Mouse (Mus musculus) MEL (cell line): ENCODE data around the gene Apmap. TPM values are rescaled to one million over a fixed set of nuclear protein-coding genes. Genes with fewer than 3 reads are reported as not detected.

Source experiments
- DNase-seq: peaks from one replicate; pipeline ENCODE4 v3.0.0; 2011; ENCODE audit warnings: low read depth, low spot score
- H3K27ac ChIP-seq: 2 replicates; pipeline ENCODE4 v1.5.1; 2012; ENCODE audit warnings: low read depth, mild to moderate bottlenecking, control low read depth, low read length, moderate library complexity; ENCODE audit not compliant: control insufficient read depth
- H3K27me3 ChIP-seq, 2 experiments: fragments of 150-350 bp in 1 of 2; sonication (generic) in 1 of 2; 2 replicates each; pipeline ENCODE4 v1.6.1; 2012; ENCODE audit warnings: low read length in 2 of 2, mild to moderate bottlenecking in 2 of 2, improper control_type of control experiment in 1 of 2, moderate library complexity in 1 of 2; ENCODE audit not compliant: insufficient read depth in 2 of 2, control insufficient read depth in 1 of 2
- H3K36me3 ChIP-seq, 2 experiments: 2 replicates each; pipeline ENCODE4 v1.6.1; 2012 to 2014; ENCODE audit warnings: low read length in 2 of 2, improper control_type of control experiment in 1 of 2, inconsistent platforms in 1 of 2, mild to moderate bottlenecking in 1 of 2; ENCODE audit not compliant: insufficient read depth in 2 of 2, control insufficient read depth in 1 of 2
- H3K4me1 ChIP-seq, 2 experiments: fragments of 150-350 bp in 1 of 2; sonication (generic) in 1 of 2; 2 replicates each; pipeline ENCODE4 v1.6.1; 2012; ENCODE audit warnings: low read length in 2 of 2, improper control_type of control experiment in 1 of 2, mild to moderate bottlenecking in 1 of 2; ENCODE audit not compliant: insufficient read depth in 2 of 2, control insufficient read depth in 1 of 2
- H3K4me3 ChIP-seq, 2 experiments: fragments of 150-350 bp in 1 of 2; sonication (generic) in 1 of 2; 2 replicates each; pipeline ENCODE4 v1.5.1; 2012; ENCODE audit warnings: low read depth in 2 of 2, low read length in 2 of 2, mild to moderate bottlenecking in 2 of 2, moderate library complexity in 2 of 2, control low read depth in 1 of 2, improper control_type of control experiment in 1 of 2; ENCODE audit not compliant: control insufficient read depth in 1 of 2, insufficient read depth in 1 of 2
- H3K79me2 ChIP-seq: 2 replicates; pipeline ENCODE4 v1.6.1; 2012; ENCODE audit warnings: mild to moderate bottlenecking, low read length, moderate library complexity; ENCODE audit not compliant: control insufficient read depth, poor library complexity, insufficient read depth
- H3K9ac ChIP-seq: 2 replicates; pipeline ENCODE4 v1.6.1; 2012; ENCODE audit warnings: low read depth, mild to moderate bottlenecking, control low read depth, low read length, moderate library complexity; ENCODE audit not compliant: control insufficient read depth, poor library complexity, severe bottlenecking
- H3K9me3 ChIP-seq: fragments of 150-350 bp; sonication (generic); replicated peaks from 2 replicates; pipeline ENCODE4 v1.6.1; 2012; ENCODE audit warnings: mild to moderate bottlenecking, low read length, improper control_type of control experiment, moderate library complexity; ENCODE audit not compliant: insufficient read depth
- CHD1 ChIP-seq: IDR thresholded peaks from 2 replicates; pipeline ENCODE4 v1.6.1; 2012; ENCODE audit warnings: low read depth, mild to moderate bottlenecking, inconsistent platforms, low read length, improper control_type of control experiment
- CHD2 ChIP-seq: IDR thresholded peaks from 2 replicates; pipeline ENCODE4 v1.6.1; 2011; ENCODE audit warnings: low read length, improper control_type of control experiment
- E2F4 ChIP-seq: IDR thresholded peaks from 2 replicates; pipeline ENCODE4 v1.6.1; 2011; ENCODE audit warnings: low read depth, low read length, improper control_type of control experiment, borderline replicate concordance
- ELF1 ChIP-seq: IDR thresholded peaks from 2 replicates; pipeline ENCODE4 v1.6.1; 2014; ENCODE audit warnings: low read depth, mild to moderate bottlenecking, inconsistent platforms, low read length, improper control_type of control experiment, moderate library complexity
- GATA1 ChIP-seq: IDR thresholded peaks from 2 replicates; pipeline ENCODE4 v1.6.1; 2011; ENCODE audit warnings: low read depth, low read length, improper control_type of control experiment
- HCFC1 ChIP-seq: IDR thresholded peaks from 2 replicates; pipeline ENCODE4 v1.6.1; 2012; ENCODE audit warnings: low read depth, mild to moderate bottlenecking, inconsistent platforms, low read length, improper control_type of control experiment, moderate library complexity
- JUND ChIP-seq: IDR thresholded peaks from 2 replicates; pipeline ENCODE4 v1.6.1; 2011; ENCODE audit warnings: low read depth, mild to moderate bottlenecking, improper control_type of control experiment, low read length
- MAFK ChIP-seq: IDR thresholded peaks from 2 replicates; pipeline ENCODE4 v1.6.1; 2011; ENCODE audit warnings: low read depth, mild to moderate bottlenecking, low read length, improper control_type of control experiment, borderline replicate concordance
- MAX ChIP-seq: IDR thresholded peaks from 2 replicates; pipeline ENCODE4 v1.6.1; 2011; ENCODE audit warnings: low read length, improper control_type of control experiment
- MAZ ChIP-seq: IDR thresholded peaks from 2 replicates; pipeline ENCODE4 v1.6.1; 2012; ENCODE audit warnings: low read depth, mild to moderate bottlenecking, inconsistent platforms, low read length, improper control_type of control experiment
- MEF2A ChIP-seq: IDR thresholded peaks from 2 replicates; pipeline ENCODE4 v1.6.1; 2014; ENCODE audit warnings: low read depth, mild to moderate bottlenecking, inconsistent platforms, low read length, improper control_type of control experiment; ENCODE audit not compliant: poor library complexity, insufficient replicate concordance, severe bottlenecking; ENCODE audit errors: extremely low read depth
- MYB ChIP-seq: IDR thresholded peaks from 2 replicates; pipeline ENCODE4 v1.6.1; 2011; ENCODE audit warnings: mild to moderate bottlenecking, low read depth, low read length, improper control_type of control experiment
- NELFE ChIP-seq: IDR thresholded peaks from 2 replicates; pipeline ENCODE4 v1.6.1; 2011; ENCODE audit warnings: low read depth, low read length, improper control_type of control experiment
- POLR2AphosphoS5 ChIP-seq: IDR thresholded peaks from 2 replicates; pipeline ENCODE4 v1.6.1; 2012; ENCODE audit warnings: low read depth, borderline replicate concordance, mild to moderate bottlenecking, inconsistent platforms, low read length, moderate library complexity, mixed read lengths
- RCOR1 ChIP-seq: IDR thresholded peaks from 2 replicates; pipeline ENCODE4 v1.6.1; 2012; ENCODE audit warnings: low read depth, mild to moderate bottlenecking, inconsistent platforms, low read length, improper control_type of control experiment
- TAL1 ChIP-seq: IDR thresholded peaks from 2 replicates; pipeline ENCODE4 v1.6.1; 2012; ENCODE audit warnings: mild to moderate bottlenecking, inconsistent platforms, low read length, moderate library complexity, mixed read lengths
- TBP ChIP-seq: IDR thresholded peaks from 2 replicates; pipeline ENCODE4 v1.8.0; 2011; ENCODE audit warnings: low read depth, low read length, improper control_type of control experiment
- TCF12 ChIP-seq: IDR thresholded peaks from 2 replicates; pipeline ENCODE4 v1.6.1; 2014; ENCODE audit warnings: low read depth, mild to moderate bottlenecking, inconsistent platforms, low read length, improper control_type of control experiment, moderate library complexity
- UBTF ChIP-seq: IDR thresholded peaks from 2 replicates; pipeline ENCODE4 v1.6.1; 2012; ENCODE audit warnings: low read depth, mild to moderate bottlenecking, inconsistent platforms, low read length, improper control_type of control experiment, moderate library complexity, borderline replicate concordance; ENCODE audit not compliant: insufficient read depth
- USF1 ChIP-seq: IDR thresholded peaks from 2 replicates; pipeline ENCODE4 v1.6.1; 2014; ENCODE audit warnings: low read depth, mild to moderate bottlenecking, inconsistent platforms, low read length, improper control_type of control experiment, moderate library complexity
- USF2 ChIP-seq, 2 experiments: IDR thresholded peaks; 2 replicates each; pipeline ENCODE4 v1.6.1; 2011 to 2012; ENCODE audit warnings: improper control_type of control experiment in 2 of 2, low read length in 2 of 2, borderline replicate concordance in 1 of 2, inconsistent platforms in 1 of 2, low read depth in 1 of 2, mild to moderate bottlenecking in 1 of 2; ENCODE audit not compliant: insufficient read depth in 1 of 2
- ZKSCAN1 ChIP-seq: IDR thresholded peaks from 2 replicates; pipeline ENCODE4 v1.6.1; 2012; ENCODE audit warnings: low read depth, mild to moderate bottlenecking, inconsistent platforms, low read length, improper control_type of control experiment, moderate library complexity
- ZMIZ1 ChIP-seq: IDR thresholded peaks from 2 replicates; pipeline ENCODE4 v1.6.1; 2012; ENCODE audit warnings: low read depth, mild to moderate bottlenecking, inconsistent platforms, low read length, improper control_type of control experiment, moderate library complexity
- ZNF384 ChIP-seq: IDR thresholded peaks from 2 replicates; pipeline ENCODE4 v1.6.1; 2012; ENCODE audit warnings: low read depth, mild to moderate bottlenecking, inconsistent platforms, low read length, improper control_type of control experiment
- polyA plus RNA-seq, 2 experiments: library from polyadenylated mRNA; stranded (reverse) in 1 of 2; unstranded in 1 of 2; fragments of >175 nt in 1 of 2; fragments of >200 nt in 1 of 2; gene quantifications; 2 replicates each; pipeline versions ENCODE4 v1.2.1 to v1.2.4; 2012; ENCODE audit warnings: low replicate concordance in 2 of 2, low read depth in 1 of 2; ENCODE audit not compliant: insufficient read length in 2 of 2, insufficient read depth in 1 of 2, missing spikeins in 1 of 2
- total RNA-seq: library from RNA; depleted of rRNA; stranded (reverse); fragments of 300-350 nt; gene quantifications from 2 replicates; pipeline ENCODE4 v1.2.3, GENCODE M21; 2012

Gene Apmap
- total and polyA plus RNA-seq, 3 experiments: 26.4 to 29.4 TPM; not detected in 1

GRCm38 (mm10) chr2:150607086-150607485, 1.3 kb downstream of the Apmap start:
- Histone ChIP-seq H3K27me3 (no peaks in the 10 kb centered on the region), H3K9me3 (no peaks in the 10 kb centered on the region), H3K79me2 (peaks cover 12% of the 10 kb centered on the region), H3K27ac (no peak overlapping the region), H3K9ac (peak overlapping the region; percentile 84), H3K36me3 (peaks cover 0 to 4% of the 10 kb centered on the region in 2 experiments; a peak in 2 of 4 replicates), H3K4me3 (peak overlapping the region in 1 of 2 experiments; percentile 82; a peak in 1 of 4 replicates), H3K4me1 (peaks cover 0 to 10% of the 10 kb centered on the region in 2 experiments; a peak in 3 of 4 replicates)
- no peak for DNase-seq
- TF ChIP-seq RCOR1 (no peak), TCF12 (no peak), CHD1 (no peak), MYB (no peak), CHD2 (no peak), E2F4 (no peak), JUND (no peak), ELF1 (no peak), TBP (no peak), MAFK (no peak), USF2 (IDR thresholded peaks at IDR 0.05; ENCODE audit: borderline replicate concordance in 1 of 2, insufficient read depth in 1 of 2, low read depth in 1 of 2, low read length in 2 of 2) (no peak), MEF2A (no peak), TAL1 (no peak), UBTF (no peak), ZKSCAN1 (no peak), HCFC1 (no peak), MAX (no peak)

GRCm38 (mm10) chr2:150604802-150605201, 3.6 kb downstream of the Apmap start:
- H3K79me2 ChIP-seq: peaks cover 15% of the 10 kb centered on the region
- H3K9ac ChIP-seq: no peak overlapping the region
- H3K9me3 ChIP-seq: no peaks in the 10 kb centered on the region
- no peak overlapping the region for H3K4me3 ChIP-seq
- H3K27ac ChIP-seq: no peak overlapping the region
- H3K36me3 ChIP-seq: peaks cover 0 to 4% of the 10 kb centered on the region in 2 experiments; a peak in 2 of 4 replicates
- H3K4me1 ChIP-seq: peaks cover 0 to 6% of the 10 kb centered on the region in 2 experiments; a peak in 2 of 4 replicates
- no peak for DNase-seq
- TF ChIP-seq NELFE (no peak), ZMIZ1 (no peak), USF1 (no peak), GATA1 (no peak), CHD1 (no peak), MAZ (no peak), POLR2AphosphoS5 (no peak), ZNF384 (no peak), USF2 (IDR thresholded peaks at IDR 0.05; ENCODE audit: borderline replicate concordance in 1 of 2, insufficient read depth in 1 of 2, low read depth in 1 of 2, low read length in 2 of 2) (no peak)
- no peaks in the 10 kb centered on the region for H3K27me3 ChIP-seq
